Mouse (Mus musculus) layer of hippocampus, postnatal 14 days (tissue): Measurements from ENCODE around the gene H2-M10.3. TPM values are rescaled to one million over a fixed set of nuclear protein-coding genes. Genes with fewer than 3 reads are reported as not detected.
"Not testable (repeated sequence)": the region's sequence is repeated elsewhere in the genome, so short reads cannot be mapped to it uniquely, and the experiment has no call there.

Experiments
- DNase-seq, 2 experiments: peaks; one replicate each; pipeline ENCODE4 v3.0.0; 2021 to 2022; ENCODE audit warnings: low spot score in 2 of 2, mixed read lengths in 1 of 2
- long read RNA-seq, 2 experiments: library from polyadenylated mRNA; stranded (forward); transcript quantifications; one replicate each; pipeline ENCODE4 v2.0.0; 2021
- total RNA-seq, 2 experiments: library from RNA; stranded (reverse); gene quantifications; 2 replicates each; pipeline ENCODE4 v1.2.3; 2021

Gene H2-M10.3
- total RNA-seq = not detected
- long read RNA-seq, experiment 1 = 0 reads
- long read RNA-seq, experiment 2 = 0 reads

DNA sequence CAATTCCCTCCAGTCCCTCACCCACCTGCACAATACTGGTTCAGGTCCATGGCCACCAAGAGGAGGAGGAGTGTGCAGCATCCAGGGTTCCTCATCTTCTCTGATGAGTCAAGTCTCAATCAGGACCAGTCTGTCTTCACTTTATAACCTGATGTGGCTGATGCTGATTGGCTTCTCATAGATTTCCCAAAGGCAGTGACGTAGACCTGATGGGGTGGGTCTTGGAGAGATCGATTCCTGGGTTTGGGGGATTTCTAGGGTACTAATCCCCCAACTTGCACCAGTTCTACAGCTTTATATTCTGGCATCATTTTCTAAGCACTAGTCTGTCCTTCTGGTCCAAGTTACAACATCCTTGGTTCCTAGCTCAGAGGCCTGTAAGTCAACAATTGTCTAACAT lies at the start of gene H2-M10.3:
Gene H2-M10.3, minus strand, starts transcription at position 101 of the 400 bp plus-strand sequence.
- DNase-seq = not testable (repeated sequence)

DNA sequence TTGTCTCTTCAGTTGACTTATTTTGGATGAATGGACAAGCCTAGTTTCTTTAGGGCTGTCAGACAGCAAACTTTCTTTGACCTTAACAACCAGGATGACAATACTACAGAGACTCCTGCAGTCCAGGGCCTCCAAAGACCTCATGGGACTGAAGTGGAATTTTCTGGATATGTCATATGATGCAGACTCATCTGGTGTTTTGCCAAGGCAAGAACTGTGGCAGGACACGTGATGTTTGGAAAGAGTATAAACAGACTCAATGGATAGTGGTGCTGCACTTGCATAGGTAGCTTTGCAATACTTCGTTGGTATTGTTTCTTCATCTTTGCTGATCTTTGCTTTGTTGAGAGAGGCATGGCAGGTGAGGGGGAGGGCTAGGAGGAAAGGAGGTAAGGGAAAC lies 49.2 kb upstream of the H2-M10.3 start:
- no peak for DNase-seq

DNA sequence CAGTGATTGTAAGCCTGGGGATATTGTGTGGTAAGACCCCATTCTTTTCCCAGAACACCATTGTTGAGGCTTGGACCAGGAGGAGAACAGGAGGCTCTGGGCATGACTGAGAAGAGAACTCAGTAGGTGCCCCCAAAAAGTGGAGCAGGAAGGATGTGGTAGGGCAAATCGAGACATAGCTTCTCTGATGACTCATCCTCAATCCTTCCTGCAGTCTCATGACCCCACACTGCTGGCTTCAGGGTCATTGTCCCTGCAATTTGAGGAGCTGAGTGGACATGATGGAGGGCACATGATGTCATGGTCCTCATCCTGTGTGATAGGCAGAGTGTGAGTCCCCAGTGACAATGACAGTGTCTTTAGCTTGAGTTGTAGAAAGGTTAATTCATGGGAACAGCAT lies 47.2 kb upstream of the H2-M10.3 start:
- no peak for DNase-seq

DNA sequence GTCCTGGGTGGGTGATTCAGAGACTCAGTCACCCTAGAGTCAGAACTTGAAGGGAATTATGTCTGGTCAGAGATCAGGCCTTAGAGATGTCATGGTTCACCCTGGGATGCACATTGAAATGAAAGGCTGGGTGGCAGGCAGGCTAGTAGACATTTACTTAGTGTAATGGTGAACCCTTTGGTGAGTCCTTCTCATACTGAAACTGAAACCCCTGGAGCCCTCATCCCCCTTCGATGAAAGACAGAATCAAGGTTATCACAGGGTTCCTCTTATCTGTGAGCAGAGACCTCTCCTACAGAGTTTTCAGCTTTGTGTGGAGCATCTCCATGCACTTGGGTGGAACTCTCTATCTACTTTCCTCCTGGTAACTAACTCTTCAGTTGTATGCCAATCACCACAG lies 46.1 kb upstream of the H2-M10.3 start:
- DNase-seq = no peak

DNA sequence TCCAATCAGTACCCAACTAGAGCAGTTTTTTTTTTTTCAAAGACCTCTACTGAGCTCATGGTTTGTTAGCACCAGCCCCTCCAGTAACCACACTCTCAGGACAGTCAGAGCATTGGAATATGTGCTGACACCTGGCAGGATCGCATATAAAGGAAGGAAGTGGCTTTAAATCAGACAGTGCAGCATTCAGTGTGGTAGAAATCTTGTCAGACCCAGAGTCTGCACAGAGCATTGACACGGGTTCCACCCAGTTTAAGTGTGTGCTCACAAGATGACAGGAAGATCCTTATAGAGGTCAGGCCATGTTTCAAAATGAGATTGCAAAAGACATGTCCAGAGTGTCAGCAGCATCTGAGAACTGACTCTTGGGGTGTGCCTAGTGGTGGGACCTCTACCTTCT lies 21.7 kb upstream of the H2-M10.3 start:
- DNase-seq = no peak

DNA sequence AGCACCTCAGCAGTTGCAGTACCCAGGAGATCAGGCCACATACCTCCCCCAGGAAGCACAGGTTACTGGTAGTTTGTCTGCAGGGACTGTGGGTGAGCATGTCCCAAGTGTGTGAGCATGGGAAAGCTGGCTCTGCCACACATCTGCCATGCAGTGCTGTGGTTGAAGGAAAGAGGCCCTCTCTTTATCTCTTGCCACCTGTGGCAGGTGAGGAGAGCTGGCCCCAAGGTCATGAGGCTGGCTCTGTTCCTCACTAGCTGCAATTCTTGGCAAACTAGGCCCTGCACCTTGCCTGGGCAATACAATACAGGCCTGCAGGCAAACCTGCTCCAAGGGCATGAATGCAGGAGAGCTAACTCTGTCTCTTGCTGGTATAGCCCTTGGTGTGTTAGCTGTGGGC lies 5.8 kb downstream of the H2-M10.3 start:
- DNase-seq = not testable (repeated sequence)

DNA sequence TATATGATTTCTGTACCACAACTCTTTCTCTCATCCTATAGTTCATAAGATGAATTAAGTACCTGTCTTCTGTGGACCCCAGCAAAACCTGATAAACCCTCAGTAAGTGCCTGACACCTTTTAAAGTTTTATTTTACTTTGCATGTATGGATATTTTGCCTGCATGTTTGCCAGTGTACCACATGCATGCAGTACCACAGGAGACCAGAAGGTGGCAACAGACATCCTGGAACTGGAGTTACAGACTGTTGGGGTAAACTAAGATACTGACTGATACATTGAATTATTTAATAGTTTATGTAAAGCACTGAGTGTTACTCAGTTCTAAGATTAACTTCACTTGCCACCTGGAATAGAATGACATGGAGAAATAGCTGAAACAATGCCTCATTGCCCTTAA lies 10.7 kb downstream of the H2-M10.3 start:
- DNase-seq = peak; percentile 46 to 70

DNA sequence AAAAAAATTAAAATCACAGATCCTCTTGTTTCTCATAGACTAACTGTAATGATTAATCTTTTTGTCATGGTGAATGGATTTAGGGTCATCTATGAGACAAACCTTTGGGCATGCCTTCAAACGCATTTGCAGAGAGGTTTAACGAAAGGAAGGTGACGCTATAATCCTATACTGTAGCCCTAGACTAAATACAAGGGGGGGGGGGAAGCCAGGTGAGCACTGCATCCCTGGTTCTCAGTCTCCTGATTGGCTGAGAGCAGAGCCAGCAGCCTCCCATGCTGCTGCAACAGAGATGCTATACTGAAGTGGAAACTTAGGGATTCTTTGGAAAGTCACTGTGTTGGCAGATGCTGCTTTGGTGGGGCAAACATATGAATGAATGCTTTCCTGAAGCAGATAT lies 12.5 kb downstream of the H2-M10.3 start:
- DNase-seq = no peak

DNA sequence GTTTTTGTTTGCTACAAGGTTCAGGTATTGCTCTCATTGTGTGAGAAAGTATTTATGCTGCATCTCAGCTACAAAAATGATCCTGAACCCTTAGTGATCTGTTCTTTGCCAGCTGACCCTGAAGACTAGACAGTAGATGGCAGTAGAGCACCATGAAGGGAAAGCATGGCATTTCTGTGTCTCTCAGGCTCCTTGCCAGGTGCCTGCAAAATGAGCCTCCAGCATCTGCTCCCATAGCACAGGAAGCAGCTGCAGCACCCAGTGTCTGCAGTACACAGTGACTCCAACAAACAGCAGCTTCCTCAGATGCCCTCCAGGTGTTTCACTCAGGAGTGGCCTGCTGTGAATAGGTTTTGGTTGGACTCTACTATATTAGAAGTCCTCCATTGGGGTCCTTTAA lies 12.9 kb downstream of the H2-M10.3 start:
- peak; percentile 74 to 89 for DNase-seq

DNA sequence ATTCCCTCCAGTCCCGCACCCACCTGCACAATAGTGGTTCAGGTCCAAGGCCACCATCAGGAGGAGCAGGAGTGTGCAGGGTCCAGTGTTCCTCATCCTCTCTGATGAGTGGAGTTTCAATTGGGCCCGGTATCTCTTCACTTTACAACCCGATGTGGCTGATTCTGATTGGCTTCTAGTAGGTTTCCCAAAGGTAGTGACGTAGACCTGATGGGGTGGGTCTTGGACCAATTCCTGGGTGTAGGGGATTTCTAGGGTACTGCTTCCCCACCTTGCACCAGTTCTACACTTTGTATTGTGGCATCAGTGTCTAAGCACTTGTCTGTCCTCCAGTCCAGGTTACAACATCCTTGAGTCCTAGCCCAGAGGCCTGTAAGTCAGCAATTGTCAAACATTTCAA lies 42.2 kb downstream of the H2-M10.3 start, which contains the start of gene H2-M10.1:
Gene H2-M10.1, minus strand, starts transcription at position 101 of the 400 bp plus-strand sequence.
- no peak for DNase-seq

DNA sequence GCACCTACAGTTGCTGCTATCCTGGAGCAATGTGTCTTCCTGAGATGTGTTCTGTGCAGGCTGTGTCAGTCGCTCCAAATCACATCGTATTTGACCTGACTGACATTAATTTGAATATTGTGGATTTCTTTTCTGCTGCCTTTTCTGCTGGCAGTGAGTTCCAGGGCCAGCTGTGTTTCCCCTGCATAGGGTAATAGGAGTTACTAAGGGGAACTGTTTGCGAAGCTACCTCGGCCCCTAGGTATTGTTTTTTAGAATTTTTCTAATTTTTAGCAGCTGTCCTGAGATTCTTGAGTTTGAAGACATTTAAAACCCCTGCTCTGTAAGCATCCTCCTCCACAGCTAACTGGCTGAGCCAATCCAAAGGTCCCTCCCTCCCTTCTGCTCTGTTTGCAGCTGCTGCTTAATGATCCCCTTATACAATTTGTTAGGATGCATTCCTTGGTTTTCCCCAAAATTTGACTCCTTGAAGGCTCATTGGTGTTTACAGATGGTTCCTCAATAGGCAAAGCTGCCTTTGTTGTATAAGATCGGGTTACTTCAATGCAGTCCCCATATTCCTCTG lies 52.4 kb downstream of the H2-M10.3 start:
- no peak for DNase-seq

DNA sequence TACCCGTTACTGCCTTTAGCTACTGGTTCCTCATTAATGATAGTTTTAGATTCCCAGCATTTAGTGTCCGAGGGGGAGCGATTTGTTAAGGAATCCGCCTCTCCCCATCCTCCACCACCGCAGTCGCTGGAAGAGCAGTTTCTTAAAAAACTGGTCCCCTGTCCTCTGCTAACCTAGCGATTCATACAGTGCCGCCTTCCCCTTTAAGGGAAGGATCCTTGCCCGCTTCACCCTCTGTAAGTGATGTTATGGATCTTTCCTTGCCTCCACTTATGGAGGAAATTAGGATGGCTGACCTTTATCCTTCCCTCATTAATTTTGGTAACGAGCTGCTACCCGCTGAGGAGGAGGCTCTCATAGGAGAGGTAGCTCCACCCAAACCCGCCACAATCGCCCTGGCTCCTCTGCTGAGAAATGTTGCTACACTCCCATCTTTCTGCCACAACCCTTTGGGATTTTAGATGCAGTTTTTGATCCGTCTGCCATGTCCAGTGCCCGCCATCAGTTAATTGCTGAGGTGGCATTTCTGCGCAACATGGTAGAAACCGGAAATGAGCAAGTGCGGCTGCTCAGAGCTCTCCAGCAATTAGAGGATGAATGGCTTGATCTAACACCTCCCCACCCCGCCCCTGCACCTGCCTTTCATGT lies 53.1 kb downstream of the H2-M10.3 start:
- peak; percentile 75 to 81 for DNase-seq

Other genes with a start within 250 kb of the H2-M10.3 start
- gene Gm19684, start 246.7 kb downstream of the H2-M10.3 start, total RNA-seq = not detected
- gene Gm7030, start 239.0 kb downstream of the H2-M10.3 start, total RNA-seq = not detected
- not detected for gene Gm8909, start 199.9 kb downstream of the H2-M10.3 start, total RNA-seq
- not detected for gene H2-T3, start 178.1 kb downstream of the H2-M10.3 start, total RNA-seq
- gene Rpp21, start 110.3 kb downstream of the H2-M10.3 start, total RNA-seq = 10 to 100 TPM; 44.0 to 47.0 TPM
- gene Trim39, start 96.2 kb downstream of the H2-M10.3 start, total RNA-seq = 10 to 100 TPM; 20.4 to 21.4 TPM
- gene H2-M10.2, start 81.9 kb downstream of the H2-M10.3 start, total RNA-seq = not detected
- gene H2-M10.1, start 42.3 kb downstream of the H2-M10.3 start, total RNA-seq = not detected
- not detected for gene H2-M10.4, start 93.9 kb upstream of the H2-M10.3 start, total RNA-seq
- not detected for gene H2-M11, start 178.7 kb upstream of the H2-M10.3 start, total RNA-seq